Mouse (Mus musculus) forelimb bud, embryonic 11.5 days (tissue): ENCODE measurements around the gene Ttc32.

ENCODE experiments used
- DNase-seq: peaks from one replicate; pipeline ENCODE4 v3.0.0-alpha.2; 2012; ENCODE audit warnings: low read depth, low spot score

The Ttc32 gene

DNA sequence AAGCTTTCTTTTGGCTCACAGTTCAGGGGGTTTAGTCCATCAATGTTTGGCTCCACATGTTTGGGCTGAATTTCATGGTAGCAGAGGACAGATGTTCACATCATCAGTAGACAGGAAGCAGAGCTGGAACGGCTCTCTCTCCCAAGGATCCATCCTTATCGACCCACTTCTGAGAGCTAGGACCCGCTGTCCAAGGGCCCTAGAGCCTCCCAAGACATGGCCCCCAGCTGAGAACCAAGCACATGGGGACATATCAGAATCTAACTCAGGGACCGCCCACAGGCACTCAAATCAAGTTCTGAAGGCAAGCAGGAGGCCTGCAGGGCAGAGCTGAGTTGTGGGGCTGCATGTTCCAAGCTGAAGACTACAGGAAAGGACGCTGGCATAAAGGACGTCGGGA is 14.9 kb downstream of the Ttc32 start:
- DNase-seq = no peak

DNA sequence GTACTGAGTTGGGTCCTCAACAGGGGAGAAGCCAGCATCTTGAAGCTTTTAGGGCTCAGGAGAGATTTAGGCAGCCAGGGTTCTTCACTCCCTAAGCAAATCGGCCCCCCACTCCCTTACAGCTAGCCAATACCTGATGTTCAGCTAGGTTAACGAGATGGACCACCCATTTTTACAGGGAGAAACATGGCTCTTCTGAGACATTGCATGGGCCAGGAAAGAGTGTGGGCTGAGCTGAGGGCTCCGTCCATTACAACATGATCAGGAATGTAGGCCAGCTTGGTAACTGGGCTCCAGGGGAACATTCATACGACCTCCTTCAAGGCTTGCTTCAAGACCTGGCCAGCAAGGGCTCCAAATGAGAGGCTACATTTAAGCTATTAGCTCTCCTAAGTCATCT is 16.9 kb downstream of the Ttc32 start:
- no peak for DNase-seq

DNA sequence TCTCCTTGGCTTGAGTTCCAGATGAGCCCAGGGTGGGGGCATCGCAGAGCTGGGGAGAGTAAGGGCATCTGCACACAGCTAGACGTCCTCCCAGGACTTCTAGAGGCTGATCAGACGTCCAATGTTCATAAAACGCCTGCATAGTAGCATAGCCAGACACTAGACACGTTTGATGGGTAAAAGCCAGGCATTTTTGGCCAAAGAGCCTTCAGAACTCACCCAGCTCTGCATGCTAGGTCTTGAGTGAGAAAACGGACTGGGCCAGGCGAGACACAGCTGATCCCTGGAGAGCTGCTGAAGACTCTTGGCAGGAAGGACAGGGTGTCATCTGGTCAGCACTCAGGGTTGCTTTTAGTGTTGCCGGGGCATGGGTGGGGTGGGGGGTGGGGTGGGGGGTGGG is 18.3 kb downstream of the Ttc32 start:
- no peak for DNase-seq

DNA sequence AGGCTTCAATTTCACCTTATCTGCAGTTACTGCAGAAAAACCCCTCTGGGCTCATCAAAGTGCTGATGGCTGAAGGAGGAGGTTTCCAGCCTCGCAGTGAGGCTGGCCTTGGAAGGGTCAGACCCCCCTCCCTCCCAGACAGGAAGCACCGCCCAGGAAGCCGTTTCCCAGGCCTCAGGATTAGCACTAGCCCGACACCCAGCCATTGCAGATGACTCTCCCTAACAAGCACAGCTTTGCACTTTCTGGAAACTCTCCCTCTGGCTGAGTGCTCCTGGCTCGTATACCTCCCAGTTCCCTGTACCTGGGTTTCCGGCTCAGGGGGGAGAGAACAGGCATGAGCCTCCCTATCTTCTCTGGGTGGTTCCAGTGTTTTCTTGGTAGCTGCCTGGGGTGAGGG is 21.0 kb downstream of the Ttc32 start:
- DNase-seq = no peak

DNA sequence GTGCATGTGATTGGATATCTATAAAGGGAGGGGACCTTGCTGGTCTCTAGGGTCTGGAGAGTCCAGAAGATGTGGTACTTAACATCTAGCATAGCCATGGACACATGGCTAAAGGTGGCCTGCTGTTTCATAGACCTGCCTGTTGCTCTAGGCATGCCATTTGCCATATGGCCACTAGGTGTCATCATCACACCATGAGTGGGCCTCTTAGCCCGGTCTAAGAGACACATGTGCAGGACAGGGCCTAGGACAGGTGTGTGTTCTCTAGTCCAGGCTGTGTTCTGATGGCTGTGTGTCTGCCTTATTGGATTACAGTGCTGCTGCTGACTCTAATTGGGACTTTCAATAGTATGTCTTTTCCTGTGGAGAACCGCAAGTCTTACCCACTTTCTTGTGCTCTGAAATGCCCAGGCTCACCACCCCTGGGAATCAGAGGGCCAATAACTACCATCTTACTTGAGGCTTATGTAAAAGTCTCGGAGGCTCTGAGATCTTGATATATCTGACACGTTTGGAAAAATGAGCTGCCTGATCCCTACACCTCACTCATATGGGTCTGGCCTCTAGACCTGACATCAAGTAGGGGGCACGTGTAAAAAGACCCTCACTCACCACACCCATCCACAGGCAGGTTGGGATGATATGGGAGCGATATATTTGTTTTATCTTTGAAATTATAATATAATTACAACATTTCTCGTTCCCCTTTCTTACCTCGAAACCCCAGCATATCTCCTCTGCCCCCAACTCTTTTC is 22.5 kb downstream of the Ttc32 start:
- DNase-seq = peak; percentile 87

DNA sequence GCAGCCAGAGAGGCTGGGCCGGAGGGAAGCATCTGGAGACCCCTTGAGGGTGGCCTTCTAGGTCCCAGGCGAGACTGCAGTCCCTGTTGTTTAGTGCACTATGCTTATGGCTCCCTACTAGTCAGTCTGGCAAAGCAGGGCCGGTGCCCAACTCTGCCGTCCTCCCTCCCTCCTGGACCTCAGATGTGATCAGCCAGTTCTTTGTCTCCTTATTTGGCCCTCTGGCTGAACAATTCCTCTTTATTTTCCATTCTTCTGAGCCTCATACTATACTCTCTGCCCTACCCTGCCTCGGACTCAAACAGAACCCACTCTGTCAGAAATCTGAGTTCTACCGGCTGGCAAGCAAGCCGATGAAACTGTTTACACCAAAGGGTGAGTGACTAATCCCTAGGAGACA is 23.5 kb downstream of the Ttc32 start:
- no peak for DNase-seq

DNA sequence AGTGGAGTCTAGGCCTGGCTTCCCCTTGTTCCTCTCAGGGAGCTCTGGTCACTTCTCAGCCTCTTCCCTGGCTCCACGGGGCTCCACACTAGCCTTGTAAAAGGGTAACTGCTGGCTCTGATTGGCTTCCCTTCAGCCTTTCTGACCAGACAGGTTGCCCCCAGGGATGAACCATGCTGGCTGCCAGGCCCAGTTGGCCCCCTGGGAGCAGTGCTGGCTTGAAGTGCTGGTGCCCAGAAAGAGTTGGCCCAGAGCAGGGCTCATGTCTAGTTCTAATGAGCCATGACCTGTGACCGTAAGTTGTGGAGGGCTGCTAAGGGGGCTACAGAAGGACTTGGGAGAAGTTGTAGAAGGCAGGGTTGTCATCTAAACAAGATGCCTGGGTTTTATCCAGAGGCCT is 24.2 kb downstream of the Ttc32 start:
- DNase-seq = no peak

DNA sequence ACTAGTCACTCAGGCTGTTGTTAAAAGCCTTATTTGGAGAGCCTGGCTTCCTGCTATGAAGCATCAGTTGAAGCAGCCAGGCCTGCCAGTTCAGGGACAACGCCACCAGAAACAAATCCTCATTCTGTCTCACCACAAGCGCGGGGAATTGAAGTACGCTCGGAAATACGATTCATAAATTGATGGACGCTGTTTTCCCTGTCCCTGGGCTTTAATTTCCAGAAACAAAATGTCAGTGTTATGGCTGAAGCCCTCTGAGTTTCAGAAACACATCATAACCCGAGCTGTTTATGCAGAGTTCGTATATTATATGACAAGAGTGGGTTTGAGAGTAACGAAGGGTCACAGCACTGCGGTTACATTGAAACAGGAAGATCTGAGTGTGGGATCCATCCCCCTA is 25.5 kb downstream of the Ttc32 start:
- no peak for DNase-seq

DNA sequence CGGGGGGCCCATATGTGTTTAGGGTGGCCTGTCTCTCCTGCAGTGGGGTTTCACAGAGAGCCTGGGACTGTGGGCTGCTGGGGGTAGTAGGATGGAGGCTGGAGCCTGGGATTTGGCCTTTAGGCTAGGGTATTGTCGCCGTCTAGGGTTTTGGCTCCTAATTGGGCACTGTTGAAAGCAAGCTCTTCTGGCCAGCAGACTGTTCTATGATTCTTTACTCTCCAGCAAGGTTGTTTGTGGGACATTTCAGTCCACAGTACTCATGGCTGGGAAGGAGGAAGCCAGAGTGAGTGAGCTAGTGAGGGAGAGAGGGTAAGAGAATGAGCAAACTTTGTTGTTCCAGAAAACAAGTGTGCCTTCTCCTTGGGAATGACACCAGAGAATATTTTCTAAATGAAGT is 29.7 kb downstream of the Ttc32 start:
- no peak for DNase-seq

DNA sequence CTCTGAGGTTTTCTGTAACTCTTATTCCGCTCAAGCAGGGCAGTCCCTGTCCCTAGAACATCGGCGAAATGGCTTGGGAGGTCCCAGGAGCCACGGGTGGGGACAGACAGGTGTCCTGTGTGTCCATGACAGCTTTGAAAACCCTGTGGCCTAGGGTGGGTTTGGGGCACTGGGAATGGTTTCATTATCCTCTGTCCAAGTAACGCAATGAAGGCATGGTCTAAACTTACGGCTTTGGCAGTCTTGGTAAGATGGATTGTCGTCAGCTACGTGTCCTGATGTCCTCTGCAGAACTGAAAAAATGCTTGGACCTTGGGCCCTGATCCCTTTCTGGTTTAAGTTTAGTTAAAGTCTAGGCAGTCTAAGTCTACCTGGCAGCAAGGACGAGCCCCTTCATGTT is 30.2 kb downstream of the Ttc32 start:
- DNase-seq = no peak

DNA sequence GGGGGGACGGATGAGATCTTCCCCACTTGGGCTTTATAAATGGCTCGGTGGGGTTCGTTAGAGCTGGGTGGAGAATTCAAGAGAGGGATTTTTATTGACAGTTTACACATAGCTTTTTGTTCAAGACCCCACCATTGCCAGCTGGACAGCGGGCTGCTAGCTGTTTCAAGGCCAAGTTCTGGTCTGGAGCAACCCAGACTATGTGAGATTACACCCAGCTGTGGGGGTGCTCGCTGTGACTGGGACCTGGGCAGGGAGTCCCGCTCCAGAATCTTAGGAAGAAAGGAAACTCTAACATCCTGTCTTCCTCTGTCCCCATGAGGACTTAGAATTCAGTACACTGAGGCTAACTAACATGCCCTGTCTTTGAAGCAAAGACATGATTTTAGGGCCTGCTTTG is 33.8 kb downstream of the Ttc32 start:
- no peak for DNase-seq

DNA sequence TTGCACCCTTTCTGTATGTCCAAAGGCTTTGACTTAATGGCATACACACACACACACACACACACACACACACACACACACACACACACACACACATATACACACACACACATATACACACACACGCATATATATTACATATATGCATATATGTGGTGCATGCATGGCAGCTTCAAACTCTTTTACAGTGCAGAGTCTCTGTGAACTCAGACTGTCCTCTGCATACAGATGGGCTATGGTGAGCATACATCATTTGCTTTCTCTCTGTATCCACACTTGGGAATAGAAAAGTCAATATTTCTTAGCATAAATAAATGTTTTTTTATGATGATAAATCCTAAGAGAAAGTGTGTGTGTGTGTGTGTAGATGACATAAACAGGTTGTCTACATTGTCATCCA is 41.3 kb downstream of the Ttc32 start:
- no peak for DNase-seq

DNA sequence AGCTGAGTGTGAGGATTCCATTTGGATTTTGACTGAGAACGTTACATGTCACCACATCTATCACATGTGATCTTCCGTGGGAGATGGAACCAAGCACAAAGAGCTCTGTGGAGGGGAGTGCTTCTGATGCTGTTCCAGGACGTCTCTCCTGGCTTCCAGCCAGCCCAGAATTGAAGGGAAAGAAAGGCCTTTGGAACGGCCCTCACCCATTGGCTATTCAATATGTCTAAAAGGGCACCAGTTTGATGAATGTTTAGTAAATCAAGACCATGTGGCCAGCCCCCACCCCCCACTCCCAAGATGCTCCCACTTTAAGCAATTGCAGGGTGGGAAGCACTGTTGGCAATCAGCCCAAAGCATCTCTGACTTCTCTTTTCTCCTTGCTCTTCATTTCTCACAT is 41.7 kb downstream of the Ttc32 start:
- no peak for DNase-seq

DNA sequence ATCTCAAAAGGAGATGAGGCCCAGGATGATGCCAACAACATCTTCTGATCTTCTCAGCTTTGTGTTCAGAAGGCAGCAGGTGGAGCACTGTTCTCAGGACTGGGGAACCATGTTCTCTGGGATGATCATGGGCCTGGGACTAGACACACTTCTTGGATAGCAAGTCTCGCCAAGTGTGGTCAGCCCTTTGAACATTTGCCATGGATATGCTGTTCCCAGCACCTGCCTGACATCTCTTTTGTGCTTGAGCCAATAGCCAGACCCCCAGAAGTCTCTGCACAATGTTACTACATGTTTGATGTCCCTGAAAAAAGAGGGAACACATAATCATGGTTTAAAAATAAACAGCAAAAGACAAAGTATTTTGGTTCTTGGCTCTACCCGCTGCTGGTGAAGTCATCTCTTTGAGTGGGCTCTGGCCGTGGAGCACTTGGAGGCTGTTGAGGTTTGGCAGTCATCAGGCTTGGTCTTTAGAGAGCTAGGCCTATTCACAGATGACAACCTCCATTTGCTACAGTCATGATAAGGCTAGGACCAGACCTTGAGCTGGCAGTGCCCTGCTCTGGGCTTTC is 47.8 kb downstream of the Ttc32 start:
- no peak for DNase-seq

DNA sequence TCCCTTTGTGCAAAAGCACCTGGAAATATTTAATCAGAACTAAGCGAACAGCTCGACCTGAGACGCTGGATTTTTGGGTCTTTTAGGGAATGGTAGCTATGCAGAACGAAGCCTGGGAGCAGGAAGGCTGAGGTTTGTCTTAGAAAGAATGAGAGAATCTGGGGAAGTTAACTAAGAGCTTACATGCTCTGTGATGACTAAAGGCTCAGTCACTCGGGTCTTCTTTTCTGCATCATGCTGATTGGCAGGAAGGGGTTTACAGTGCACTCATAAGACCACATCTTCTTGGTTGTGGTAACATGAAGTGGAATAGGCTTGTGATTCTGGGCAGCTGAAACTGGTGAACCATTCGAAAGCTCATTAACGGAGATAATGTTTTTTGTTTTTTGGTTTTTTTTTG is 60.4 kb downstream of the Ttc32 start:
- DNase-seq = no peak
